Mouse (Mus musculus) embryonic fibroblast, embryonic 13.5 days (primary cell): ENCODE measurements around the gene Drc1.

Experiments
- CTCF ChIP-seq: IDR thresholded peaks from 2 replicates; pipeline ENCODE4 v1.5.1; 2011; ENCODE audit warnings: mild to moderate bottlenecking, control low read depth, low read length, moderate library complexity, borderline replicate concordance; ENCODE audit not compliant: insufficient read depth
- POLR2A ChIP-seq: IDR thresholded peaks from 2 replicates; pipeline ENCODE4 v1.6.1; 2011; ENCODE audit warnings: low read depth, mild to moderate bottlenecking, control low read depth, low read length, moderate library complexity

- TF ChIP-seq CTCF (no peak), POLR2A (no peak)
Observed at GRCm38 (mm10) chr5:30235641-30236126, 45.5 kb upstream of the Drc1 start.
